Mouse (Mus musculus) ovary, adult 10 weeks (tissue): Measurements from ENCODE around the gene Olfr820. TPM values are rescaled to one million over a fixed set of nuclear protein-coding genes. Genes with fewer than 3 reads are reported as not detected.

ENCODE experiments used
- polyA plus RNA-seq: library from polyadenylated mRNA; stranded (reverse); fragments of 350-450 nt; fragmentation: Illumina TruSeq; extraction: RNeasy Lipid Tissue Mini Kit (QIAGEN cat#74804); gene quantifications from one replicate; pipeline ENCODE4 v1.2.3, GENCODE M21; 2014

The Olfr820 gene
- not detected for polyA plus RNA-seq

GRCm38 (mm10) chr10:130012321-130012720, at the start of gene Olfr820:
Gene Olfr820 (plus strand): TSS chr10:130012621.

GRCm38 (mm10) chr10:129967166-129967565, 45.3 kb upstream of the Olfr820 start, which contains the start of gene Olfr819:
Gene Olfr819 (minus strand): TSS chr10:129967266.

DNA sequence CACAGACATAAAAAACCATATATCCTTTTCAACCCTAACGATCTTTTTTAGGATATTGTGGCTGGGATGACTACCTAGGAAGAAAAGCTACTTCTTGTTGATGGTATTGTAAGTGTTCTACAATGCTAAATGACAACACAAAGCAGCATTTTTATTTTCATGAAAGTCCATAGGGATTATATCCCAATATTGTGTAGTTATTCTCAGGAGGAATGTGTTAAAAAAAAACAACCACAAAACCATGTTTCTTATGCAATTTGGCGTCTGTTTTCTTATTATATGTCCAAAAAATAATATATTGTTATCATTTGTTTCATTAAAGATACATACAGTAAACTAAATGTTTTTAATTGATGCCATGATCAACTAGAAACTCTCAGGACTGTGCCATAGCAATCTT, 36.4 kb upstream of the Olfr820 start, which contains the start of gene Olfr247:
Gene Olfr247, minus strand, starts transcription at position 101 of the 400 bp plus-strand sequence.

DNA sequence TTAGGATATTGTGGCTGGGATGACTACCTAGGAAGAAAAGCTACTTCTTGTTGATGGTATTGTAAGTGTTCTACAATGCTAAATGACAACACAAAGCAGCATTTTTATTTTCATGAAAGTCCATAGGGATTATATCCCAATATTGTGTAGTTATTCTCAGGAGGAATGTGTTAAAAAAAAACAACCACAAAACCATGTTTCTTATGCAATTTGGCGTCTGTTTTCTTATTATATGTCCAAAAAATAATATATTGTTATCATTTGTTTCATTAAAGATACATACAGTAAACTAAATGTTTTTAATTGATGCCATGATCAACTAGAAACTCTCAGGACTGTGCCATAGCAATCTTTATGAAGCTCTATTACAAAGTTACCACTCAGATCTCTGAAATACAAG, 27.5 kb upstream of the Olfr820 start, which contains the start of gene Gm10310:
Gene Gm10310, minus strand, starts transcription at position 101 of the 400 bp plus-strand sequence.

DNA sequence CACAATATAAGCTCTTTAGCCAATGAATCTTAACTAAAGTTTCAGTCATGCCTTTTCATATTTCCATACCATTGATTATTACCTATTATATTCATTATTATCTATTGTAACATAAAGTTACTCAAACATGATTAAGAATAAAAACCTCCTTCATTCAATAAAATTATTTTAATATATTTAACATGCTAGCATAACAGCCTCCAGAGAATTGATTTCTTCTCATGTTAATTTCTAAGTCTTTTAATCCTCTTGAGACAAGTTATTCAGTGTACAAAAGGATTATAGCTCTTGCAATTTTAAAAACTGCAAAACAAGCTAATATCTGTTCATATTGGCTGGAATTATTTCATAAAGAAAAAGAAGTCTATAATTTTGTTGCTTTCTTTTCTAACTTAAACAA, 17.6 kb downstream of the Olfr820 start, which contains the start of gene Olfr821:
Gene Olfr821, plus strand, starts transcription at position 301 of the 400 bp plus-strand sequence.

Other genes starting within 250 kb of the Olfr820 start
- not detected for gene Olfr808, start 247.1 kb upstream of the Olfr820 start, polyA plus RNA-seq
- gene Olfr809, start 238.0 kb upstream of the Olfr820 start, polyA plus RNA-seq: not detected
- 0.17 TPM for gene Olfr810, start 217.7 kb upstream of the Olfr820 start, polyA plus RNA-seq
- gene Olfr811, start 208.2 kb upstream of the Olfr820 start, polyA plus RNA-seq: not detected
- not detected for gene Olfr812, start 166.5 kb upstream of the Olfr820 start, polyA plus RNA-seq
- gene Olfr813, start 157.3 kb upstream of the Olfr820 start, polyA plus RNA-seq: not detected
- not detected for gene Olfr814, start 132.8 kb upstream of the Olfr820 start, polyA plus RNA-seq
- gene Olfr815, start 106.8 kb upstream of the Olfr820 start, polyA plus RNA-seq: not detected
- gene Olfr816, start 97.0 kb upstream of the Olfr820 start, polyA plus RNA-seq: not detected
- gene Olfr818, start 63.5 kb upstream of the Olfr820 start, polyA plus RNA-seq: not detected
- 0.29 TPM for gene Olfr819, start 45.4 kb upstream of the Olfr820 start, polyA plus RNA-seq
- not detected for gene Olfr247, start 36.5 kb upstream of the Olfr820 start, polyA plus RNA-seq
- not detected for gene Gm10310, start 27.6 kb upstream of the Olfr820 start, polyA plus RNA-seq
- gene Olfr821, start 17.7 kb downstream of the Olfr820 start, polyA plus RNA-seq: not detected
- not detected for gene Olfr822, start 58.6 kb downstream of the Olfr820 start, polyA plus RNA-seq
- 0.57 TPM for gene Olfr823, start 102.8 kb downstream of the Olfr820 start, polyA plus RNA-seq
- gene Olfr824, start 117.4 kb downstream of the Olfr820 start, polyA plus RNA-seq: 0.57 TPM
- not detected for gene Olfr825, start 154.1 kb downstream of the Olfr820 start, polyA plus RNA-seq
- not detected for gene Olfr826, start 171.6 kb downstream of the Olfr820 start, polyA plus RNA-seq
- gene Olfr827, start 201.8 kb downstream of the Olfr820 start, polyA plus RNA-seq: not detected